Mouse (Mus musculus) embryonic facial prominence, embryonic 15.5 days (tissue): ENCODE measurements around the gene Atp1b2. TPM values are rescaled to one million over a fixed set of nuclear protein-coding genes. Genes with fewer than 3 reads are reported as not detected.

ENCODE experiments used
- ATAC-seq: fragments of 200-750 bp; cut with Nextera tagmentation; 2 replicates; pipeline ENCODE4 v1.8.0; 2017; ENCODE audit warnings: low read depth, moderate TSS enrichment; ENCODE audit not compliant: insufficient number of reproducible peaks, low FRiP score, low TSS enrichment
- H3K27ac ChIP-seq: fragments of 300-500 bp; sonication (generic); replicated peaks from 2 replicates; pipeline ENCODE4 v1.5.1; 2015; ENCODE audit warnings: mild to moderate bottlenecking, inconsistent platforms
- H3K27me3 ChIP-seq: fragments of 300-500 bp; sonication (generic); 2 replicates; pipeline ENCODE4 v1.6.1; 2015; ENCODE audit warnings: inconsistent platforms
- H3K36me3 ChIP-seq: fragments of 300-500 bp; sonication (generic); 2 replicates; pipeline ENCODE4 v1.6.1; 2015; ENCODE audit warnings: mild to moderate bottlenecking, inconsistent platforms
- H3K4me1 ChIP-seq: fragments of 300-500 bp; sonication (generic); 2 replicates; pipeline ENCODE4 v1.6.1; 2015; ENCODE audit warnings: inconsistent platforms
- H3K4me2 ChIP-seq: fragments of 300-500 bp; sonication (generic); replicated peaks from 2 replicates; pipeline ENCODE4 v1.6.1; 2015; ENCODE audit warnings: mild to moderate bottlenecking, inconsistent platforms
- H3K4me3 ChIP-seq: fragments of 300-500 bp; sonication (generic); replicated peaks from 2 replicates; pipeline ENCODE4 v1.5.1; 2015; ENCODE audit warnings: mild to moderate bottlenecking, inconsistent platforms
- H3K9ac ChIP-seq: fragments of 300-500 bp; sonication (generic); 2 replicates; pipeline ENCODE4 v1.6.1; 2015; ENCODE audit warnings: inconsistent platforms
- H3K9me3 ChIP-seq: fragments of 300-500 bp; sonication (generic); replicated peaks from 2 replicates; pipeline ENCODE4 v1.6.1; 2016; ENCODE audit warnings: inconsistent platforms
- WGBS: fragments of 180-500 bp; shearing (Covaris S2); methylation state at CpG from one replicate; pipeline ENCODE4 v1.1.7; 2015; 5-methylcytosine and 5-hydroxymethylcytosine counted together
- polyA plus RNA-seq: library from polyadenylated mRNA; unstranded; fragments of >200 nt; fragmentation: Nextera tagmentation; extraction: Ambion mirVana; gene quantifications from 2 replicates; pipeline ENCODE4 v1.2.1, GENCODE M21; 2015

The Atp1b2 gene
- polyA plus RNA-seq, 1 experiment from 2014 or later, result 13.4 TPM

- 64% methylated on average over 2 of the region's 2 CpGs for WGBS
- Histone ChIP-seq H3K4me1 (peaks cover 25% of the 10 kb centered on the region), H3K9me3 (no peaks in the 10 kb centered on the region), H3K27me3 (no peaks in the 10 kb centered on the region), H3K9ac (peak overlapping the region; percentile 15; the same call in 1 of the 2 replicates), H3K4me3 (peak overlapping the region; percentile 63), H3K36me3 (no peaks in the 10 kb centered on the region), H3K27ac (peak overlapping the region; percentile 58), H3K4me2 (peak overlapping the region; percentile 100)
- no peak for ATAC-seq
These were observed 701 bp upstream of the Atp1b2 start for GRCm38 (mm10) chr11:69606491-69606795.

GRCm38 (mm10) chr11:69604795-69605664 is 712 bp downstream of the Atp1b2 start:
- no peaks in the 10 kb centered on the region for H3K36me3 ChIP-seq
- peak; percentile 16 for ATAC-seq
- H3K9me3 ChIP-seq, result no peaks in the 10 kb centered on the region
- H3K27ac ChIP-seq, result peak overlapping the region; percentile 34; the same call in 1 of the 2 replicates
- H3K4me3 ChIP-seq, result peak overlapping the region; percentile 63
- H3K9ac ChIP-seq, result peak overlapping the region; percentile 62
- no peaks in the 10 kb centered on the region for H3K27me3 ChIP-seq
- peaks cover 33% of the 10 kb centered on the region for H3K4me1 ChIP-seq
- H3K4me2 ChIP-seq, result peak overlapping the region; percentile 100
- WGBS, result under 1% methylated on average over 73 of the region's 73 CpGs

- no peaks in the 10 kb centered on the region for H3K9me3 ChIP-seq
- H3K4me1 ChIP-seq, result peaks cover 37% of the 10 kb centered on the region
- peak overlapping the region; percentile 24; the same call in 1 of the 2 replicates for H3K27ac ChIP-seq
- H3K4me3 ChIP-seq, result peak overlapping the region; percentile 63
- no peaks in the 10 kb centered on the region for H3K36me3 ChIP-seq
- 58% methylated on average over 3 of the region's 3 CpGs for WGBS
- ATAC-seq, result no peak
- peak overlapping the region; percentile 100 for H3K4me2 ChIP-seq
- H3K27me3 ChIP-seq, result no peaks in the 10 kb centered on the region
- 0 out of 2 replicates have a peak overlapping the region, but pooled peaks have one; percentile 62 for H3K9ac ChIP-seq
These were observed 1.4 kb downstream of the Atp1b2 start for GRCm38 (mm10) chr11:69604347-69604746.

GRCm38 (mm10) chr11:69603516-69603915 is 2.2 kb downstream of the Atp1b2 start:
- Histone ChIP-seq H3K4me2 (no peak overlapping the region), H3K9me3 (no peaks in the 10 kb centered on the region), H3K4me1 (peaks cover 37% of the 10 kb centered on the region), H3K36me3 (no peaks in the 10 kb centered on the region), H3K27ac (no peak overlapping the region), H3K9ac (no peak overlapping the region), H3K4me3 (no peak overlapping the region), H3K27me3 (no peaks in the 10 kb centered on the region)
- no peak for ATAC-seq
- WGBS, result 66% methylated on average over 8 of the region's 8 CpGs

- H3K27me3 ChIP-seq, result no peaks in the 10 kb centered on the region
These were observed 4.0 kb downstream of the Atp1b2 start for GRCm38 (mm10) chr11:69601768-69602167.

GRCm38 (mm10) chr11:69600098-69600497 is 5.6 kb downstream of the Atp1b2 start:
- Histone ChIP-seq H3K27me3 (no peaks in the 10 kb centered on the region), H3K4me3 (no peak overlapping the region), H3K4me2 (0 out of 2 replicates have a peak overlapping the region, but pooled peaks have one; percentile 8), H3K9ac (no peak overlapping the region), H3K27ac (0 out of 2 replicates have a peak overlapping the region, but pooled peaks have one; percentile 36), H3K9me3 (no peaks in the 10 kb centered on the region), H3K36me3 (no peaks in the 10 kb centered on the region), H3K4me1 (peaks cover 28% of the 10 kb centered on the region)
- WGBS, result 13% methylated on average over 6 of the region's 6 CpGs
- ATAC-seq, result no peak; the same call in 1 of the 2 replicates

More at GRCm38 (mm10) chr11:69601768-69602167, 4.0 kb downstream of the Atp1b2 start:
- H3K9me3 ChIP-seq, result no peaks in the 10 kb centered on the region
- no peak overlapping the region for H3K27ac ChIP-seq
- no peak overlapping the region for H3K4me2 ChIP-seq
- no peak for ATAC-seq
- H3K4me3 ChIP-seq, result no peak overlapping the region
- no peak overlapping the region for H3K9ac ChIP-seq
- H3K36me3 ChIP-seq, result no peaks in the 10 kb centered on the region
- peaks cover 37% of the 10 kb centered on the region for H3K4me1 ChIP-seq
- 75% methylated on average over 3 of the region's 3 CpGs for WGBS

GRCm38 (mm10) chr11:69599436-69599835 is 6.3 kb downstream of the Atp1b2 start:
- Histone ChIP-seq H3K27me3 (no peaks in the 10 kb centered on the region), H3K4me1 (peaks cover 22% of the 10 kb centered on the region), H3K9me3 (no peaks in the 10 kb centered on the region), H3K4me2 (no peak overlapping the region), H3K27ac (0 out of 2 replicates have a peak overlapping the region, but pooled peaks have one; percentile 12), H3K36me3 (no peaks in the 10 kb centered on the region), H3K9ac (no peak overlapping the region), H3K4me3 (no peak overlapping the region)
- 15% methylated on average over 9 of the region's 9 CpGs for WGBS
- ATAC-seq, result no peak

GRCm38 (mm10) chr11:69594853-69595252 is 10.9 kb downstream of the Atp1b2 start:
- peaks cover 29% of the 10 kb centered on the region for H3K36me3 ChIP-seq
- H3K4me1 ChIP-seq, result peaks cover 2% of the 10 kb centered on the region
- ATAC-seq, result no peak
- WGBS, result 95% methylated on average over 6 of the region's 6 CpGs
- H3K27me3 ChIP-seq, result no peaks in the 10 kb centered on the region
- no peak overlapping the region for H3K4me3 ChIP-seq
- no peaks in the 10 kb centered on the region for H3K9me3 ChIP-seq
- no peak overlapping the region for H3K27ac ChIP-seq
- no peak overlapping the region for H3K9ac ChIP-seq
- H3K4me2 ChIP-seq, result no peak overlapping the region

GRCm38 (mm10) chr11:69592799-69593198 is 12.9 kb downstream of the Atp1b2 start:
- Histone ChIP-seq H3K27me3 (no peaks in the 10 kb centered on the region), H3K27ac (no peak overlapping the region), H3K36me3 (peaks cover 49% of the 10 kb centered on the region), H3K9ac (no peak overlapping the region), H3K9me3 (no peaks in the 10 kb centered on the region), H3K4me3 (no peak overlapping the region), H3K4me1 (no peaks in the 10 kb centered on the region), H3K4me2 (no peak overlapping the region)
- WGBS, result 84% methylated on average over 4 of the region's 4 CpGs
- no peak for ATAC-seq

GRCm38 (mm10) chr11:69591899-69592637 is 13.7 kb downstream of the Atp1b2 start:
- Histone ChIP-seq H3K36me3 (peaks cover 56% of the 10 kb centered on the region), H3K4me1 (no peaks in the 10 kb centered on the region), H3K9ac (no peak overlapping the region), H3K27me3 (no peaks in the 10 kb centered on the region), H3K27ac (peak overlapping the region; percentile 28; the same call in 1 of the 2 replicates), H3K9me3 (no peaks in the 10 kb centered on the region), H3K4me3 (no peak overlapping the region), H3K4me2 (no peak overlapping the region)
- ATAC-seq, result no peak
- 77% methylated on average over 7 of the region's 7 CpGs for WGBS

GRCm38 (mm10) chr11:69591424-69591823 is 14.3 kb downstream of the Atp1b2 start:
- 92% methylated on average over 3 of the region's 3 CpGs for WGBS
- Histone ChIP-seq H3K27ac (no peak overlapping the region), H3K27me3 (no peaks in the 10 kb centered on the region), H3K4me3 (no peak overlapping the region), H3K9me3 (no peaks in the 10 kb centered on the region), H3K36me3 (peaks cover 58% of the 10 kb centered on the region), H3K4me2 (no peak overlapping the region), H3K9ac (no peak overlapping the region), H3K4me1 (no peaks in the 10 kb centered on the region)
- ATAC-seq, result no peak
